Mouse (Mus musculus) small intestine, adult 2 months (tissue): ENCODE data around the gene Prss12. TPM values are rescaled to one million over a fixed set of nuclear protein-coding genes. Genes with fewer than 3 reads are reported as not detected.
"Not testable (repeated sequence)": the region's sequence is repeated elsewhere in the genome, so short reads cannot be mapped to it uniquely, and the experiment has no call there.

Experiments
- H3K27ac ChIP-seq: fragments of 200-500 bp; 2 replicates; pipeline ENCODE4 v1.5.1; 2012; ENCODE audit warnings: low read depth, low read length, control low read depth, inconsistent platforms; ENCODE audit not compliant: insufficient read depth
- H3K27me3 ChIP-seq: fragments of 200-500 bp; 2 replicates; pipeline ENCODE4 v1.6.1; 2012; ENCODE audit warnings: mild to moderate bottlenecking, moderate library complexity, low read length, inconsistent platforms; ENCODE audit not compliant: control insufficient read depth, insufficient read depth
- H3K36me3 ChIP-seq: fragments of 200-500 bp; 2 replicates; pipeline ENCODE4 v1.6.1; 2012; ENCODE audit warnings: mild to moderate bottlenecking, low read length, control low read depth, inconsistent platforms; ENCODE audit not compliant: control insufficient read depth, insufficient read depth
- H3K4me1 ChIP-seq: fragments of 200-500 bp; 2 replicates; pipeline ENCODE4 v1.6.1; 2012; ENCODE audit warnings: low read length, inconsistent platforms, mixed read lengths; ENCODE audit not compliant: control insufficient read depth, insufficient read depth, insufficient read length
- H3K4me3 ChIP-seq: fragments of 200-500 bp; 2 replicates; pipeline ENCODE4 v1.5.1; 2012; ENCODE audit warnings: low read depth, mild to moderate bottlenecking, control low read depth, inconsistent platforms, low read length, moderate library complexity
- CTCF ChIP-seq: fragments of 200-500 bp; IDR thresholded peaks from 2 replicates; pipeline ENCODE4 v1.5.1; 2012; ENCODE audit warnings: low read depth, mild to moderate bottlenecking, control low read depth, inconsistent platforms, low read length, moderate library complexity, mixed read lengths; ENCODE audit not compliant: insufficient replicate concordance, insufficient read length; ENCODE audit errors: extremely low read depth
- POLR2A ChIP-seq: fragments of 200-500 bp; IDR thresholded peaks from 2 replicates; pipeline ENCODE4 v1.6.1; 2012; ENCODE audit warnings: low read depth, mild to moderate bottlenecking, control low read depth, inconsistent platforms, low read length, moderate library complexity
- WGBS: fragments of 180-500 bp; shearing (Covaris S2); methylation state at CpG from one replicate; pipeline ENCODE4 v1.1.7; 2018; 5-methylcytosine and 5-hydroxymethylcytosine counted together
- polyA plus RNA-seq: library from polyadenylated mRNA; depleted of rRNA; stranded (reverse); fragments of >200 nt; gene quantifications from 2 replicates; pipeline ENCODE4 v1.2.3, GENCODE M21; 2012

Prss12 gene
- polyA plus RNA-seq, 1 experiment, result 1.1 TPM

GRCm38 (mm10) chr3:123481266-123481665 lies 34.6 kb downstream of the Prss12 start:
- WGBS, result 80% methylated on average over 6 of the region's 6 CpGs
- no peaks in the 10 kb centered on the region for H3K36me3 ChIP-seq
- no peak overlapping the region for H3K27ac ChIP-seq
- H3K27me3 ChIP-seq, result no peaks in the 10 kb centered on the region
- no peaks in the 10 kb centered on the region for H3K4me1 ChIP-seq
- TF ChIP-seq CTCF (no peak), POLR2A (no peak)
- no peak overlapping the region for H3K4me3 ChIP-seq

- H3K27ac ChIP-seq, result no peak overlapping the region
- no peaks in the 10 kb centered on the region for H3K4me1 ChIP-seq
- no peaks in the 10 kb centered on the region for H3K36me3 ChIP-seq
- TF ChIP-seq POLR2A (no peak), CTCF (no peak)
- WGBS, result 100% methylated on average over 1 of the region's 1 CpGs
- H3K27me3 ChIP-seq, result no peaks in the 10 kb centered on the region
- H3K4me3 ChIP-seq, result no peak overlapping the region
Measured at GRCm38 (mm10) chr3:123491814-123492213, 45.1 kb downstream of the Prss12 start.

- WGBS, result 97% methylated on average over 3 of the region's 3 CpGs
Measured at GRCm38 (mm10) chr3:123493163-123493562, 46.5 kb downstream of the Prss12 start.

DNA sequence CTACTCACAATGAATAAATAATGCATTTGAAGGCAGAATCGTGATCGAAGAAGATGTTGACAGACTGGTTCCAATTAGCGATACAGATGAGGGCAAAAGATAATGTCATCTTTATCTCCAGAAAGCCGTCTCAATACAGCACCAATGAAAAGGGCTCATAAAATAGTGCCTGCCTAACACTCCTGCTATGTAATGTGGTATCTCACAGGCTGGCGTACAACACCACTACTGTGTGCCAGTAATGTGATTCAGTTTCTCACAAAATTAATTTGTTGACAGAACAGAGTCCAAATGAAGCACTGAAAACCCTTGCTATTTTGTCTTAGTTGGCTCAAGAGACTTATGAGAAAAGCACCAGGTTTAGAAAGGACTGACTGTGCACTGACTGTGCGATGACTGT lies 48.4 kb downstream of the Prss12 start:
- Histone ChIP-seq H3K27me3 (no peaks in the 10 kb centered on the region), H3K4me1 (no peaks in the 10 kb centered on the region), H3K4me3 (no peak overlapping the region), H3K36me3 (no peaks in the 10 kb centered on the region), H3K27ac (no peak overlapping the region)
- TF ChIP-seq CTCF, result no peak
- no peak for TF ChIP-seq POLR2A
- WGBS, result 59% methylated on average over 6 of the region's 6 CpGs

More at GRCm38 (mm10) chr3:123493163-123493562, 46.5 kb downstream of the Prss12 start:
- TF ChIP-seq POLR2A (no peak), CTCF (no peak)
- no peak overlapping the region for H3K4me3 ChIP-seq
- H3K36me3 ChIP-seq, result no peaks in the 10 kb centered on the region
- H3K27me3 ChIP-seq, result no peaks in the 10 kb centered on the region
- H3K27ac ChIP-seq, result no peak overlapping the region
- H3K4me1 ChIP-seq, result no peaks in the 10 kb centered on the region

GRCm38 (mm10) chr3:123498787-123499186 lies 52.1 kb downstream of the Prss12 start:
- H3K36me3 ChIP-seq, result no peaks in the 10 kb centered on the region
- WGBS, result 72% methylated on average over 5 of the region's 5 CpGs

DNA sequence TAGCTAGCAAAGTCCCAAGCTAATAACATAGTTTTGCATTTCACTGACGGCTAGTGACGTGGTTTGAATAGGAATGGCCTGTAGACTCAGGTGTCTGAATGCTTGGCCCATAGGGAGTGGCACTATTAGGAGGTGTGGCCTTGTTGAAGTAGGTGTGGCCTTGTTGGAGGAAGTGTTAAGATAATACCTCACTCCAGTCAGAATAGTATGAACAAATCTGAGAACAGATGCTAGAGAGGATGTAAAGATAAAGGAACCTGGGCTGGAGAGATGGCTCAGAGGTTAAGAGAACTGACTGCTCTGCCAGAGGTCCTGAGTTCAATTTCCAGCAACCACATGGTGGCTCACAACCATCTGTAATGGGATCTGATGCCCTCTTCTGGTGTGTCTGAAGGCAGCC lies 55.1 kb downstream of the Prss12 start:
- H3K36me3 ChIP-seq, H3K27me3 ChIP-seq, H3K27ac ChIP-seq, H3K4me3 ChIP-seq, H3K4me1 ChIP-seq: not testable (repeated sequence)
- WGBS, result 90% methylated on average over 2 of the region's 2 CpGs

More at GRCm38 (mm10) chr3:123498787-123499186, 52.1 kb downstream of the Prss12 start:
- Histone ChIP-seq H3K27ac (no peak overlapping the region), H3K4me3 (no peak overlapping the region), H3K4me1 (no peaks in the 10 kb centered on the region), H3K27me3 (no peaks in the 10 kb centered on the region)
- TF ChIP-seq POLR2A (no peak), CTCF (no peak)

DNA sequence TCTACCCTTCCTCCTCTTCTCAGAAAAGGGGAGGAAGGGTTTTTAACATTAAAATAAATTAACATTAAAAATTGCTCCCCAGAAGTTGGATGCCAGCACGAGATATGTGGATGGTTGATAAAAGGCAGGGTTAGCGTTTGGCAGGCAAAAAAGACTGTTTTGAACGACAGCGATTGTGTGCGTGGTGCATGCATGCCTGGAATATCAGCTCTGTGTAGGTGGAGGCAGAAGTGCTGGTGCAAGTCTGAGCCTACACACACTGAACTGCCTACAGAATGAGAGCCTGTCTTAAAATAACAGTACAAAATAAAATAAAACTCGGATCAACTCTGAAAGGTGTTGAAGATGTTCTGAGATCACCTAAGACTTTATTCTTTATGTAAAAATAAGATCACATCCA lies 57.2 kb downstream of the Prss12 start:
- Histone ChIP-seq H3K36me3 (peaks cover 8% of the 10 kb centered on the region), H3K4me3 (no peak overlapping the region), H3K27ac (no peak overlapping the region), H3K4me1 (no peaks in the 10 kb centered on the region), H3K27me3 (no peaks in the 10 kb centered on the region)
- TF ChIP-seq POLR2A (no peak), CTCF (no peak)
- WGBS, result 74% methylated on average over 6 of the region's 6 CpGs

GRCm38 (mm10) chr3:123504783-123505182 lies 58.1 kb downstream of the Prss12 start:
- Histone ChIP-seq H3K36me3 (peaks cover 8% of the 10 kb centered on the region), H3K27ac (no peak overlapping the region), H3K4me1 (no peaks in the 10 kb centered on the region), H3K27me3 (no peaks in the 10 kb centered on the region), H3K4me3 (no peak overlapping the region)
- 76% methylated on average over 7 of the region's 7 CpGs for WGBS
- TF ChIP-seq POLR2A (no peak), CTCF (no peak)
